Mouse (Mus musculus) layer of hippocampus, postnatal 36 days (tissue): ENCODE data around the gene Atp1a4. TPM values are rescaled to one million over a fixed set of nuclear protein-coding genes. Genes with fewer than 3 reads are reported as not detected.

Source experiments
- DNase-seq, 2 experiments: peaks; one replicate each; pipeline ENCODE4 v3.0.0; 2022
- total RNA-seq, 2 experiments: library from RNA; stranded (reverse); gene quantifications; 2 replicates each; pipeline ENCODE4 v1.2.3; 2021

The Atp1a4 gene
- total RNA-seq, result not detected

GRCm38 (mm10) chr1:172258314-172258713, at the start of gene Atp1a4:
TSS of gene Atp1a4 (minus strand) at chr1:172258414.
- no peak for DNase-seq

- no peak for DNase-seq
Observed at GRCm38 (mm10) chr1:172307936-172308335, 49.7 kb upstream of the Atp1a4 start.

GRCm38 (mm10) chr1:172306885-172307284, 48.7 kb upstream of the Atp1a4 start:
- no peak for DNase-seq

GRCm38 (mm10) chr1:172306196-172306595, 48.0 kb upstream of the Atp1a4 start:
- no peak for DNase-seq

GRCm38 (mm10) chr1:172305635-172306034, 47.4 kb upstream of the Atp1a4 start:
- no peak for DNase-seq

- no peak for DNase-seq
Observed at GRCm38 (mm10) chr1:172305153-172305552, 46.9 kb upstream of the Atp1a4 start.

GRCm38 (mm10) chr1:172304443-172304842, 46.2 kb upstream of the Atp1a4 start:
- no peak for DNase-seq

GRCm38 (mm10) chr1:172302851-172303250, 44.6 kb upstream of the Atp1a4 start:
- DNase-seq, result no peak

- DNase-seq, result no peak
Observed at GRCm38 (mm10) chr1:172302311-172302710, 44.1 kb upstream of the Atp1a4 start.

GRCm38 (mm10) chr1:172301180-172301579, 43.0 kb upstream of the Atp1a4 start:
- no peak for DNase-seq

- DNase-seq, result no peak
Observed at GRCm38 (mm10) chr1:172300247-172300646, 42.0 kb upstream of the Atp1a4 start.

GRCm38 (mm10) chr1:172299528-172299927, 41.3 kb upstream of the Atp1a4 start:
- DNase-seq, result peak in 1 of 2 experiments; percentile 58

GRCm38 (mm10) chr1:172297611-172298537, 39.7 kb upstream of the Atp1a4 start, which contains the start of gene Atp1a2:
TSS of gene Atp1a2 (minus strand) at chr1:172298064.
- DNase-seq, result no peak

- DNase-seq, result no peak
Observed at GRCm38 (mm10) chr1:172296816-172297510, 38.7 kb upstream of the Atp1a4 start.

GRCm38 (mm10) chr1:172295751-172296197, 37.6 kb upstream of the Atp1a4 start:
- DNase-seq, result peak in 1 of 2 experiments; percentile 71

- DNase-seq, result no peak
Observed at GRCm38 (mm10) chr1:172293449-172293848, 35.2 kb upstream of the Atp1a4 start.

GRCm38 (mm10) chr1:172292880-172293279, 34.7 kb upstream of the Atp1a4 start:
- DNase-seq, result no peak

GRCm38 (mm10) chr1:172289617-172289946, 31.4 kb upstream of the Atp1a4 start:
- DNase-seq, result no peak

GRCm38 (mm10) chr1:172288900-172289616, 30.8 kb upstream of the Atp1a4 start:
- DNase-seq, result no peak

GRCm38 (mm10) chr1:172286740-172287139, 28.5 kb upstream of the Atp1a4 start:
- no peak for DNase-seq

- DNase-seq, result no peak
Observed at GRCm38 (mm10) chr1:172284221-172284620, 26.0 kb upstream of the Atp1a4 start.

GRCm38 (mm10) chr1:172283073-172283472, 24.9 kb upstream of the Atp1a4 start:
- no peak for DNase-seq
